Mouse (Mus musculus): ENCODE data around the gene Inpp4b.

GRCm38 (mm10) chr8:81780166-81780565 lies 437.8 kb downstream of the Inpp4b start:
- TF ChIP-seq CTCF (IDR thresholded peaks at IDR 0.05; ENCODE audit: low read depth) (no peak), EP300 (IDR thresholded peaks at IDR 0.05; ENCODE audit: low read depth) (no peak)
